Mouse (Mus musculus) MEL (cell line): Measurements from ENCODE around the gene Kcnn3.

Source experiments
- CTCF ChIP-seq, 3 experiments: IDR thresholded peaks in 2 of 3; conservative IDR thresholded peaks in 1 of 3; 2 replicates each; pipeline ENCODE4 v1.5.1; 2011 to 2012; ENCODE audit warnings: low read length in 3 of 3, low read depth in 2 of 3, mild to moderate bottlenecking in 2 of 3, improper control_type of control experiment in 1 of 3, inconsistent platforms in 1 of 3, mixed read lengths in 1 of 3, moderate library complexity in 1 of 3; ENCODE audit not compliant: control insufficient read depth in 1 of 3, insufficient read depth in 1 of 3, poor library complexity in 1 of 3, severe bottlenecking in 1 of 3
- EP300 ChIP-seq, 2 experiments: IDR thresholded peaks; 2 replicates each; pipeline ENCODE4 v1.6.1; 2011; ENCODE audit warnings: improper control_type of control experiment in 2 of 2, low read length in 2 of 2, low read depth in 1 of 2, mild to moderate bottlenecking in 1 of 2
- ZC3H11A ChIP-seq: IDR thresholded peaks from 2 replicates; pipeline ENCODE4 v1.6.1; 2012; ENCODE audit warnings: low read depth, mild to moderate bottlenecking, inconsistent platforms, low read length, improper control_type of control experiment
- ZNF384 ChIP-seq: IDR thresholded peaks from 2 replicates; pipeline ENCODE4 v1.6.1; 2012; ENCODE audit warnings: low read depth, mild to moderate bottlenecking, inconsistent platforms, low read length, improper control_type of control experiment

DNA sequence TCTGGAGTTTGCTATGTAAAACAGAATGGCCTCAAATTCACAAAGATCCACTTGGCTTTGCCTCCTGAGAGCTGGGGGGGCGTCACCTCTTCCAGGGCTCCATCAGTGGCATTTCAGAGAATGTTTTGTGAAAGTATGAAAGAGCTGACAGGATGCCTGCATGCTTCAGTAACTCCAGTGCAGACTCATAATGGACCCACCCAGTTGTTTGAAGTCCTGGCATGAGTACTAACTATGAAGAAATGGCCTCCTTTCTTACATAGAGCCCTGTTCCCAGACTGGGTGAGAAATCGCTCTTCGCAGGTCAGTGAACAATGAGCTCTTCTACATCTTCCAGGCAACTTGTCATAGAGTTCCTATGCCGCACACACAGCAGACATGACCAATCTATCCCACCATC, 70.4 kb downstream of the Kcnn3 start:
- TF ChIP-seq EP300 (IDR thresholded peaks at IDR 0.05; ENCODE audit: low read depth in 1 of 2, low read length in 2 of 2) (no peak), CTCF (IDR thresholded peaks at IDR 0.05 in 2 of 3, conservative IDR thresholded peaks at IDR 0.05 in 1 of 3; ENCODE audit: control insufficient read depth in 1 of 3, insufficient read depth in 1 of 3, low read depth in 2 of 3, low read length in 3 of 3, poor library complexity in 1 of 3, severe bottlenecking in 1 of 3) (no peak), ZNF384 (no peak), ZC3H11A (no peak)
